Mouse (Mus musculus) liver, adult (tissue): Measurements from ENCODE around the gene Mapkapk2.

Experiments used
- GATA4 ChIP-seq: IDR thresholded peaks from 2 replicates; pipeline ENCODE4 v1.6.1; 2014; ENCODE audit warnings: mild to moderate bottlenecking, low read length; ENCODE audit not compliant: insufficient replicate concordance

Mapkapk2 gene

GRCm38 (mm10) chr1:131050617-131051016 lies 47.0 kb downstream of the Mapkapk2 start:
- TF ChIP-seq GATA4: no peak

GRCm38 (mm10) chr1:131050011-131050410 lies 47.6 kb downstream of the Mapkapk2 start:
- no peak for TF ChIP-seq GATA4

- no peak for TF ChIP-seq GATA4
Measured at GRCm38 (mm10) chr1:131049361-131049806, 48.2 kb downstream of the Mapkapk2 start.

- TF ChIP-seq GATA4: no peak
Measured at GRCm38 (mm10) chr1:131048946-131049345, 48.7 kb downstream of the Mapkapk2 start.

GRCm38 (mm10) chr1:131048121-131048863 lies 49.3 kb downstream of the Mapkapk2 start:
- no peak for TF ChIP-seq GATA4

- no peak for TF ChIP-seq GATA4
Measured at GRCm38 (mm10) chr1:131046607-131047006, 51.0 kb downstream of the Mapkapk2 start.

- TF ChIP-seq GATA4: no peak
Measured at GRCm38 (mm10) chr1:131045723-131046355, 51.8 kb downstream of the Mapkapk2 start.

- TF ChIP-seq GATA4: no peak
Measured at GRCm38 (mm10) chr1:131043636-131044035, 54.0 kb downstream of the Mapkapk2 start.

GRCm38 (mm10) chr1:131042721-131043120 lies 54.9 kb downstream of the Mapkapk2 start:
- TF ChIP-seq GATA4: no peak

- TF ChIP-seq GATA4: no peak
Measured at GRCm38 (mm10) chr1:131042263-131042662, 55.4 kb downstream of the Mapkapk2 start.

GRCm38 (mm10) chr1:131039479-131039878 lies 58.1 kb downstream of the Mapkapk2 start:
- TF ChIP-seq GATA4: no peak

GRCm38 (mm10) chr1:131038415-131039017 lies 59.1 kb downstream of the Mapkapk2 start:
- TF ChIP-seq GATA4: no peak

GRCm38 (mm10) chr1:131038001-131038400 lies 59.6 kb downstream of the Mapkapk2 start:
- no peak for TF ChIP-seq GATA4

GRCm38 (mm10) chr1:131031267-131031666 lies 66.4 kb downstream of the Mapkapk2 start:
- no peak for TF ChIP-seq GATA4

GRCm38 (mm10) chr1:131030261-131030660 lies 67.4 kb downstream of the Mapkapk2 start:
- TF ChIP-seq GATA4: no peak

GRCm38 (mm10) chr1:131029215-131029614 lies 68.4 kb downstream of the Mapkapk2 start:
- no peak for TF ChIP-seq GATA4
